Mouse (Mus musculus): ENCODE measurements around the gene 1700003F12Rik. TPM values are rescaled to one million over a fixed set of nuclear protein-coding genes. Genes with fewer than 3 reads are reported as not detected.

Gene 1700003F12Rik
- polyA plus RNA-seq, 1 experiment: 10.8 TPM

DNA sequence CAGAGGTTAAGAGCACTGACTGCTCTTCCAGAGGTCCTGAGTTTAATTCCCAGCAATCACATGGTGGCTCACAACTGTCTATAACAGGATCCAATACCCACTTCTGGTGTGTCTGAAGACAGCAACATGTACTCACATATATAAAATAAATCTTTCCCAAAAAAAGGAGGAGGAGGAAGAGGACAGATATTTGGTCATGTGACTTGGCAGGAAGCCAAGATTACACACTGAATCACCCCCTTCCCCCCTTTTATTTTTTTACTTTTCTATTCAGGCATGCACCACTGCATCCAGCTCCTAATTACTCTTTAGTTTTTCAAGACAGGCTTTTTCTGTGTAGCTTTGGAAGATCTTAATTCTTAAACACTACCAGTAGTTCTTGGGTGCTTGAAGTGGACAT is 25.4 kb upstream of the 1700003F12Rik start:
- Histone ChIP-seq H3K9me3 (no peaks in the 10 kb centered on the region), H3K4me3 (replicated peaks) (no peak overlapping the region), H3K36me3 (replicated peaks; ENCODE audit: low read length) (peaks cover 82% of the 10 kb centered on the region), H3K4me1 (peaks cover 20% of the 10 kb centered on the region), H3K27me3 (replicated peaks) (no peaks in the 10 kb centered on the region)
- no peak for TF ChIP-seq FLI1 (IDR thresholded peaks at IDR 0.05; ENCODE audit: low read length)
- TF ChIP-seq GATA1 (IDR thresholded peaks at IDR 0.05; ENCODE audit: borderline replicate concordance, low read length): no peak

DNA sequence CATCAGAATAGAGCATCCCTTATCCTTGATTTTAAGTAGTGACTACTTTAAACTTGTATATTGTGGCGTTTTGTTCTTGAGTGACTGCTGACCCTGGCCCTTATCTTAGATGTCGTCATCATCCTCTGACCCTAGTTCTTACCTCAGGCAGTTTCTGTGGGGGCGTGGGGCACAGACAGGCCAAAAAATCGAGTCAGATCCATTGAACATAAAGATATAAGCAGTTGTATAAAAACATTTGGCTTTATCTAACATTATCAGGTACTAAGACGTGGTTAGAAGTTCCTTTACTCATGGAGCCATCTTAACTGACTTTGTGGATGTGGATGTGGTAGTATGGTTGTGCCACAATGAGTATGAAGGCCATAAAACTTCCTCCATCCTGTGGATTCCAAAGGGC is 24.6 kb upstream of the 1700003F12Rik start:
- H3K36me3 ChIP-seq (replicated peaks; ENCODE audit: low read length): peaks cover 82% of the 10 kb centered on the region
- no peak for TF ChIP-seq GATA1 (IDR thresholded peaks at IDR 0.05; ENCODE audit: borderline replicate concordance, low read length)
- TF ChIP-seq FLI1 (IDR thresholded peaks at IDR 0.05; ENCODE audit: low read length): no peak
- peaks cover 15% of the 10 kb centered on the region for H3K4me1 ChIP-seq
- H3K27me3 ChIP-seq (replicated peaks): no peaks in the 10 kb centered on the region
- no peaks in the 10 kb centered on the region for H3K9me3 ChIP-seq
- no peak overlapping the region for H3K4me3 ChIP-seq (replicated peaks)

DNA sequence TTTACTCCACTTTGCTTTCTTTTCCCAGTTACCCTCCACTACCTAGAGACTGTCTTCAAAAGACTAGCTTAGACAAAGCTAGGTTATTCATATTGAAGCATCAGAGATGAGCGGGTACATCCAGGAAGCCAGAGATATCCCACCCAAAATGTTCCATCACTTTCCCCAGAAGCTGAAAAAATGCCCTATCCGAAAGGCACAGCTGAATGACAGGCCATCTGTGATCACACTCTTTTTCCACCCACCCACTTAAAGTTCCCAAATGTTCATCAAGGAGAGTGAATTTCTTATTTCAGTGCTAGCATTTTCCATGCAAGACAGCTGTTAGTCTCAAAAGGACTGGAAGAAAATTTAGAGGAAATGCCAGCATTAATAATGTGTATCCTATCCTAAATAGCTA is 21.6 kb upstream of the 1700003F12Rik start:
- peaks cover 15% of the 10 kb centered on the region for H3K4me1 ChIP-seq
- no peak overlapping the region for H3K4me3 ChIP-seq (replicated peaks)
- peaks cover 89% of the 10 kb centered on the region for H3K36me3 ChIP-seq (replicated peaks; ENCODE audit: low read length)
- H3K9me3 ChIP-seq: no peaks in the 10 kb centered on the region
- no peaks in the 10 kb centered on the region for H3K27me3 ChIP-seq (replicated peaks)
- no peak for TF ChIP-seq GATA1 (IDR thresholded peaks at IDR 0.05; ENCODE audit: borderline replicate concordance, low read length)
- no peak for TF ChIP-seq FLI1 (IDR thresholded peaks at IDR 0.05; ENCODE audit: low read length)

DNA sequence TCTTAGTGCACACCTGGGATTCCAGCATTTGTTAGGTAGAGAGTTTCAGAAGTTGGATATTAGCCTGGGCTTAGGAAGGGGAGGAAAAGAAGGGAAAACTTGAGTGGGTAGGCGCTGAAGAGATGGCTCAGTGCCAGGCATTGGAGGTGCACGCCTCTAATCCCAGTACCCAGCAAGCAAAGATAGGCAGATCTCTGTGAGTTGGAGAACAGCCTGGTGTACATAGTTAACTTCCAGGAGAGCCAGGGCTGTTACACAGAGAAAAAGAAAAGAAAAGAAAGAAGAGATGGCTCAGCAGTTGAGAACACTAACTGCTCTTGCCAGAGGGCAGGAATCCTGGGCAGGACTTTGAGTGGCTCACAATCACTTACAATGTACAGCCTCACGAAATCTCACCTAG is 20.4 kb upstream of the 1700003F12Rik start:
- H3K27me3 ChIP-seq (replicated peaks): no peaks in the 10 kb centered on the region
- H3K9me3 ChIP-seq: no peaks in the 10 kb centered on the region
- peaks cover 12% of the 10 kb centered on the region for H3K4me1 ChIP-seq
- no peak overlapping the region for H3K4me3 ChIP-seq (replicated peaks)
- no peak for TF ChIP-seq FLI1 (IDR thresholded peaks at IDR 0.05; ENCODE audit: low read length)
- no peak for TF ChIP-seq GATA1 (IDR thresholded peaks at IDR 0.05; ENCODE audit: borderline replicate concordance, low read length)
- peaks cover 91% of the 10 kb centered on the region for H3K36me3 ChIP-seq (replicated peaks; ENCODE audit: low read length)

DNA sequence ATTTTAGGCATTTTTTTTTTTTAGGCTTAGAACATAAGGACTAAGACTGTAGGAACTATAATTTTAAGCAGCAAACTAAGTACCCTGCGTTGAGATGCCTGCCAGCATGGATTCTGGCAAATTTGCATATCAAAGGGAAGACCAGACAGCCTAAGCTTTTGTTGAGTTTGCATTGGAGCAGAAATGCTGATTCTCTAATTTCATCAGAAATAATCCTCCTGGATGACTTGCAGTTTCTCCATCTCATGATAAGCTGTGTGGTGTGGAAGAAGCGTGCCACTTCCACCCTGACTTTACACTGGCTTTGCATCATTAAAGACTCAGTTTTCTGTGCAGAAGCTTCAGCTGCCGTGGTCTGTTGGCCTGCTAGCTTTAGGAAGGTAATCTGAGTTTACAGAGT is 14.0 kb upstream of the 1700003F12Rik start:
- Histone ChIP-seq H3K9me3 (no peaks in the 10 kb centered on the region), H3K4me1 (peaks cover 19% of the 10 kb centered on the region), H3K36me3 (replicated peaks; ENCODE audit: low read length) (peaks cover 90% of the 10 kb centered on the region), H3K27me3 (replicated peaks) (no peaks in the 10 kb centered on the region), H3K4me3 (replicated peaks) (no peak overlapping the region)
- no peak for TF ChIP-seq FLI1 (IDR thresholded peaks at IDR 0.05; ENCODE audit: low read length)
- TF ChIP-seq GATA1 (IDR thresholded peaks at IDR 0.05; ENCODE audit: borderline replicate concordance, low read length): no peak

DNA sequence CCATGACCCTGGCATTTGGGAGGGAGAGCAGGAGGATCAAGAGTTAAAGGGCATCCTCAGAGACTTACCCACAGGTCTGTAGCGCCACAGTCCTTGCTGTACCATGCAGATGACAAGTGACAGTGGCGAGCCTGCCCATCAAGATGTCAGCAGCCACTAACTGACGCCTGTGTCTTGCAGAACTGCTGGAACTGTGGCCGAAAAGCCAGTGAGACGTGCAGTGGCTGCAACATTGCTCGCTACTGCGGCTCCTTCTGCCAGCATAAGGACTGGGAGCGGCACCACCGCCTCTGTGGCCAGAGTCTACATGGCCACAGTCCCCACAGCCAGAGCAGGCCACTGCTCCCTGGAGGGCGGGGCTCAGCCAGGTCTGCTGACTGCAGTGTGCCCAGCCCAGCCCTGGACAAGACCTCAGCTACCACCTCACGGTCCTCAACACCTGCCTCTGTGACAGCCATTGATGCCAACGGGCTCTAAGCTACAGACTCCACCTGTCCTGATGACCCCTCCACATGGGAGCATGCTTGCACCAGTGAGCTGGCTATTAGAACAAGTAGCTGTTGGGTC is 12.1 kb upstream of the 1700003F12Rik start:
- H3K9me3 ChIP-seq: no peaks in the 10 kb centered on the region
- TF ChIP-seq FLI1 (IDR thresholded peaks at IDR 0.05; ENCODE audit: low read length) (no peak), GATA1 (IDR thresholded peaks at IDR 0.05; ENCODE audit: borderline replicate concordance, low read length) (no peak)
- peaks cover 88% of the 10 kb centered on the region for H3K36me3 ChIP-seq (replicated peaks; ENCODE audit: low read length)
- peak overlapping the region; percentile 3 for H3K4me3 ChIP-seq (replicated peaks)
- H3K4me1 ChIP-seq: peaks cover 34% of the 10 kb centered on the region
- no peaks in the 10 kb centered on the region for H3K27me3 ChIP-seq (replicated peaks)

DNA sequence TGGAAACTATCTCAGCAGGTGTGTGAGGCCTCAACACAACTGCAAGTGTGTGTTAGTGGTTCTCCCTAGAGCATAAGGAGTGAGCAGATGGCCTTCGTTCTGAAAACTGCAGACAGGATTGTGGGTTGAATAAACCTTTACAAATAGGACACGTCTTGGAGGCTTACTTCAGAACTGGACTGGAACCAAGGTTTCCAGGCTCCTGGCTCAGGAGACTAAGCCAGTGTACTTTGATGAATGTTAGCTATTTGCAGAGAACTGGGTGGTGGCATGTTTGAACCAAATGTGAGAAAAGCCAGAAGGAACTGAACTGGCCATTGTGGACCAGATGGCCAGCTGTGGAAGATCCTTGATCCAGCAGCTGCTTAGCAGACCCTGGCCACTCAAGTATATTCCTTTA is 8.6 kb upstream of the 1700003F12Rik start:
- Histone ChIP-seq H3K27me3 (replicated peaks) (no peaks in the 10 kb centered on the region), H3K4me1 (peaks cover 27% of the 10 kb centered on the region), H3K4me3 (replicated peaks) (no peak overlapping the region), H3K36me3 (replicated peaks; ENCODE audit: low read length) (peaks cover 75% of the 10 kb centered on the region), H3K9me3 (no peaks in the 10 kb centered on the region)
- no peak for TF ChIP-seq GATA1 (IDR thresholded peaks at IDR 0.05; ENCODE audit: borderline replicate concordance, low read length)
- TF ChIP-seq FLI1 (IDR thresholded peaks at IDR 0.05; ENCODE audit: low read length): no peak

DNA sequence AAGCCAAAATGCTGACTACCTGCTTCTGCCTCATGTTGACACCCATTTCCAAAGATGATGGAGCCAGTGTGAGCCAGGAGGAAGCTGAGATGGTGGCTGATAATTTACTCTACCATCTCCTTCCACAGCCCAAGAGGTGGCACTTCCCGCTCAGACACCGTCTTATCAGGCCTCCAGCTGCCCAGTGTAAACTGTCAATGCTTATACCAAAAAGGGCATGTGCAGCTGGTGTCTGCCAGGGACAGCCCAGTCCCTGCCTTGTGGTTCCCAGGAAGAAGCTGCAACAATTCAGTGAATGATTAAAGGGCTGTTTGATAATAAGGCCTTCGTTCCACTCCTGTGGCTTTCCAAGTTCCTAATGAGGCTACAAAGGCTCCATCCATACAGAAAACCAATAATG is 8.2 kb upstream of the 1700003F12Rik start:
- H3K4me1 ChIP-seq: peaks cover 27% of the 10 kb centered on the region
- no peaks in the 10 kb centered on the region for H3K27me3 ChIP-seq (replicated peaks)
- H3K4me3 ChIP-seq (replicated peaks): no peak overlapping the region
- peaks cover 75% of the 10 kb centered on the region for H3K36me3 ChIP-seq (replicated peaks; ENCODE audit: low read length)
- H3K9me3 ChIP-seq: no peaks in the 10 kb centered on the region
- no peak for TF ChIP-seq GATA1 (IDR thresholded peaks at IDR 0.05; ENCODE audit: borderline replicate concordance, low read length)
- TF ChIP-seq FLI1 (IDR thresholded peaks at IDR 0.05; ENCODE audit: low read length): no peak

DNA sequence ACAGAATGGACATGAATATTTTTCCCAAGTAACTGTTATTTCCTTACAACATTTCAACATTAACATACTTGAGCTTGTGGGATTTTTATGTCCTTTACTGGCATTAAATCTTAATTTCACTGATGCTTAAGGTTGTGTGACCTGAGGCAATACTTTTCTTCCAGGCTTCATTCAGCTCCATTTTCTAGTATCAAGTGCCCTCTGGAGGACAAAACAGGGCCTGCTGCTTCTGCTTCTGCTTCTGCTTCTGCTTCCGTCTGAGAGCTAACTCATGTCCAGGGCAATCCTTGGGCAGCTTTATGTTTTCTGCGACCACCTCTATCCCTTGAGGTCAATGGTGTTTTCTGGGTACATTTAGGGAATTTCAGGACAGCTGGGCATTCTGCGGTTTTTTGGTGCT is 7.2 kb upstream of the 1700003F12Rik start:
- Histone ChIP-seq H3K9me3 (no peaks in the 10 kb centered on the region), H3K27me3 (replicated peaks) (no peaks in the 10 kb centered on the region), H3K4me3 (replicated peaks) (no peak overlapping the region), H3K36me3 (replicated peaks; ENCODE audit: low read length) (peaks cover 67% of the 10 kb centered on the region), H3K4me1 (peaks cover 25% of the 10 kb centered on the region)
- TF ChIP-seq GATA1 (IDR thresholded peaks at IDR 0.05; ENCODE audit: borderline replicate concordance, low read length): no peak
- no peak for TF ChIP-seq FLI1 (IDR thresholded peaks at IDR 0.05; ENCODE audit: low read length)

DNA sequence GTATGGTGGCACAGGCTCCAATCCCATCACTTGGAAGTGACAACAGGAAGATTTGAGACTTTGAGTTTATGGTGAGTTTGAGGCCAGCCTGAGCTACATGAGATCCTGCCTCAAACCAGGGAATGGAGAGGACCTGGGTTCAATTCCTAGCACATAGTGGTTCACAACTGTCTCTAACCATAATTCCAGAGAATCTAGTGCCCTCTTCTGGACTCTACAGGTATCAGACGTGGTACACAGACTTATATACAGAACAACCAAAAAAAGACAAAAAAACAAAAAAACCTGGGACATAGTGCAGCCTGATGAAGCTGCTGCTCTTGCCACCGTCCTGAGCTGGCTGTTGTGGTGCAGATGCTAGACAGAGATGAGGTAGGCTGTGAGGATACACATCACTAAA is 5.3 kb upstream of the 1700003F12Rik start:
- Histone ChIP-seq H3K36me3 (replicated peaks; ENCODE audit: low read length) (peaks cover 64% of the 10 kb centered on the region), H3K27me3 (replicated peaks) (no peaks in the 10 kb centered on the region), H3K4me3 (replicated peaks) (no peak overlapping the region), H3K9me3 (no peaks in the 10 kb centered on the region), H3K4me1 (peaks cover 24% of the 10 kb centered on the region)
- TF ChIP-seq FLI1 (IDR thresholded peaks at IDR 0.05; ENCODE audit: low read length) (no peak), GATA1 (IDR thresholded peaks at IDR 0.05; ENCODE audit: borderline replicate concordance, low read length) (no peak)

Data from megakaryocyte, embryonic 14.5 days (primary cell).